Mouse (Mus musculus): ENCODE results near the gene Ralgps1.

Ralgps1 gene

DNA sequence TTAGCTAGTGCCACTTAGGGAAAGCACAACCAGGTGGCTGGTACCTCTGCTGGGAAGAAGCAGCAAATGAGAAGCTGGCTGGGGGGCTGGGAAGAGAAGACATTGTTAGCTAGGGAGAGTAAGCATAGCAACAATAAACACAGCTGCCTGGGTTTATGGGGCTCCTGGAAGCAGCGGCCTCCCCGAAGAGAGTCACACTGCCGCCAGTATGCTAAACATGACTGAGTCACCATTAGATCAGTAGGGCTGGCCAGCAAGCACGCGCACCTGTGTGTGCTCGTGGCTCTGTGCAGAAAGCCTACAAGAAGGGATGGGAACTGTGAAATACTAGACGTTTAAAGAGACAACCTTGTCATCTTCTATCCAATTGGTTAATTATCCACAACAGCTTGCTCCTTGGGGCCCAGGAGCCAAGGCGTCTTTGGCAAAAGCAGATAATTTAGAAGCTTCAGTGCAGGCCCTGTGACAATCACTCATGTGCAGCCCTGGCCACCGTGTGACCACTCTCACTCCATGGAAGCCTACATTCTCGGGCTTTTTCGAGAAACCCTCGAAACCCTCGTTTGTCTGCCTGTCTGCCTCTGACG, 165.3 kb downstream of the Ralgps1 start:
- DNase-seq, result peak; percentile 48

DNA sequence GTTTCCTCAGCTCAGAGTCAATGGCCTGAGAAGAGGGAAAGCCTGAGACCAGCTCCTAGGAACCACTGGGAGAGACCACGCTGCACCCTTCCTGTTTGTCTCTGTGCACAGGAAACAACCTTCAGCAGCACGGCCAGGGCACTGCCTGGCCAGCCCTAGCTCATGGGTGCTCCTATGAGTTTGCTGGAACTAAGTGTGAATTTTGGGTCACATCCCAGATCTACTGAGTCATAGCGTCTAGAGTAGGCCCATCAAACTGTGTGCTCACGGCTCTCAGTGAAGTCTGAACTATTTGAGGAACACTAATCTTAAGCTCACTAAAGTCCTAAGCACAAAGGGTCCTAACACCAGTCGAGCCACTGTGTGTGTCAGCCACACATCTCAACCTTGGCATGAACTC, 166.3 kb downstream of the Ralgps1 start:
- no peak for DNase-seq

DNA sequence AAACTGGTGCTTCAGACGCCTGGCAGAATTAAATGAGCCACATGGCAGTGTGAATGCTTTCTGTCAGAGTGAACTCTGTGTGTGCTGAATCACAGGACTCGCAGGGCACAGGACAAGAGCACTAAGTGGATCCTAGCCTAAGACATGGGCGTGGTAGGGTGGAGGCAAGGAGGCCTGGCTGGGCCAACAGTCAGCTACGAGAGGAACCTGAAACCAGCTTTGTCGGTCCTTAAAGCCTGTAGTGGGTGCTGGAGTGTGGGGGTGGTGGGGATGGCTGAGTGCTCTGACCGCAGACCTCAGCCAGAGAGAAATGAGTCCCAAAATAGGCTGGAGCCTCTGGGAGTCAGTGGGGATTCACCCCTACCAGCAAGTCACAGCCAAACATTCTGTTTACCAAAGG, 168.0 kb downstream of the Ralgps1 start:
- DNase-seq, result no peak

DNA sequence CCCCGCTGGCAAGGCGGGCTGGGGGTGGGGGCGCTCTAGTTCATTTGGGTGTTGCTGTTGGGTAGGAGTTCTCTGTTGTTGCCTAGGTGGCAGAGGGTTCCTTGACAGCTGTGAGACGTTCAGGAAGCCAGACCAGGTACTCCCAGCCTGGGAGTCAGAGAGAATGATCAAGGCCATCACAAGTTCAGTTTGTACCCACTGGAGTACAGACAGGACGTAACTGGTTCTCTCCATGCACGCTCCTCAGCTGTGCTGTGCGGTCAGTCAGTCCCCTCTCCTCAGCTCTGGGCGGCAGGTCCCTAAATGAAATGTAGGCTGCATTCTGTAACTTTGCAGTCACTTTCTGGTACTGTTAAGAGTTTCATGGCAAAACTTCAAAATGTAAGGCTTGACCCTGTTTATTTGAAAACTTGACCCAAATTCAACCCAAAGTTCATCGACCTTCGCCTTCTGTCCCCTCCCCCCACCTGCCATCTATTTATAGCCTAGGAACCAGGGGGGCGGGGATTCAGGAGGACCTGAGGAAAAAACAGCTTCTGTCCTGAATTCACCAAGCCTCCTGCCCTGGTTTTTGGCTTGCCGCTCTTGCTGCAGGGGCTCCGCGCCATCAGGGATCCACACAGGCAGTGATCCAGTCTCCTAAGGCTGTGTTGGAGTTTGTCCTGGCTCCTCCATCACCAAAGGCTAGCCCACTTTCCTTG, 170.8 kb downstream of the Ralgps1 start:
- no peak for DNase-seq

DNA sequence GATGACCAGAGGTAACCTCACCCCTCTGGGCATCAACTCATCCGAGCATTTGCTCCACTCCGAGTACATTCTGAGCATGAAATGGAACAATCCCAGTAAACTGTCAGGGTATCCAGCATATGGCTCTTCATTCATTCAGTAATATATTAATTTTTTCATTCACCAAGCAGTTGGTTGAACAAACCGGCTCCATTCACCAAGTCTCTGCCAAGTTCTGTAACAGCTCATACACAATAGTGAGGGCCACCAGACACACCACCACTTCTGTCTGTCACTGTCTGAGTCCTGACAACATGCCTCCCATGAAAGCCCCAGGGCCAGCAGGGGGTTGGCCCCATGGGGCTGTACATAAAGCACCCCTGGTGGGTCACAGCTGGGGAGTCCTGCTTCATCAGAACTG, 181.3 kb downstream of the Ralgps1 start:
- DNase-seq, result no peak

DNA sequence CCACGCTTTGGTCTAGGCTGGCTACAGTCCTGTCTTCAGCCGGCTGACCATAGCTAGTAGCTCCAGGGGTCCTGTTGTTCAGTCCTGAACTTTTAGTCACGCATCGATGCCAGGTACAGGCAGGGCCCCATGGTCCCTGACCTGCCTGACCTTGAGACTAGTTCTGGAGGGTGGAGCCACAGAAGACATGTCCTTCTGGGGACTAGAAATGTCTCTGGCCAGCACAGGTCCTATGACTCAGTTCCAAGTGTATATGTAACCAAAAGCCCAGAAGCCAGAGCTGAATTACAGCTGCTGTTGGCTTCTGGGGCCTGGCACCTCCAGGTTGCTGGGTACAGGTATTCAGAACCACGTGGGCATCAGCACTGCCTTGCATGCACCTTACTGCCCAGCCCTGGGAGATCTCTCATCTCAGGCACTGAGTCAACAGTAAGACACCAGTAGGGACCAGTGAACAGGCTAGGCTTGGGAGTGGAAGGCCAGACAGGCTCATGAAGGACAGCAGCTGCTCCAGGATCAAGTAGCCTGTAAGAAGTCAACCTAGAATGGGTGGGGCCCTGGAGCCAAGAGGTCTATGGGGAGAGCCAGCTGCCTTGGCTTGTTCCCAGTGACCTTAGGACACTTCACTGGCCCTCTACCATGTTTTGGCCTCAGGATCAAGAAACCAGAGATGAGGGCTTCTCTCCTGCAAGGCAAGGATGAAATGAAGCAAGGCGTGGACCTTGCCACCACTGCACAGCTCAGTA, 182.2 kb downstream of the Ralgps1 start:
- no peak for DNase-seq

DNA sequence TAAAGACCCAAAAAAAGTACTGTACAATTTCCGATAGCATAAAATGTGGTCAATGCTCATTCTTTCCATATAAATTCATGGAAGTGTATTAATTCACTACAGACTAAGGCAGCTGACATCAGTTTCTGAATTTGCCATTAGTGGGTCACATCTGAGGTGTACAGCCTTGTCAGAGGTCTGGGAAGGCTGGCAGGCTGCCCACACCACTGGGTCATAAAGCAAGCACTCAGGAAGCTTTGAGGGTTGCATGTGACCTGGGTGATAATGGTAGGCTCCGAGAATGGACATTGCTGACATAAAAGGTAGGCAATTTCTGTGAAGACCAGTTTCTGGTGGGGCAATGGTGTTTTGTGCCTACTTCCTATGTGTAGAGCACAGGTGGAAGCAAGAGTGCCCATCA, 183.4 kb downstream of the Ralgps1 start:
- DNase-seq, result no peak

DNA sequence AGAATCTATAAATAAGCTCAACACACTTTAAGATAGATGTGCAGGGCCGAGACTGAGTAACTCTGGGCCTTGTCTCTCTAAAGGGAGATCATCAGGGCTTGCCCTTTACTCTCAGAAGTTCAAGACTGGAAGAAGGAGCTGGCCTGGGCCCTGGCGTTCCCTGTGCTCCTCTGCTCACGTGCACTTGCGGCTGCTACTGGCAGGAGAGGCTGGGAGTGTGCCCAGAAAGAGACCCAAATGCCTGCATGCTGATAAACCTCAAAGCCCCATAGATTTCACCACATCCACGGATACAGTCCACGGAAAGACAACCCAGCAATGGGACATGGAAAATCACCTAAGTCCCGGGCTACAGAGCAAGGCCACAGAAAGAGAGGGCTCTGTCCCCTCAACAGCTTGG, 184.8 kb downstream of the Ralgps1 start:
- DNase-seq, result no peak

DNA sequence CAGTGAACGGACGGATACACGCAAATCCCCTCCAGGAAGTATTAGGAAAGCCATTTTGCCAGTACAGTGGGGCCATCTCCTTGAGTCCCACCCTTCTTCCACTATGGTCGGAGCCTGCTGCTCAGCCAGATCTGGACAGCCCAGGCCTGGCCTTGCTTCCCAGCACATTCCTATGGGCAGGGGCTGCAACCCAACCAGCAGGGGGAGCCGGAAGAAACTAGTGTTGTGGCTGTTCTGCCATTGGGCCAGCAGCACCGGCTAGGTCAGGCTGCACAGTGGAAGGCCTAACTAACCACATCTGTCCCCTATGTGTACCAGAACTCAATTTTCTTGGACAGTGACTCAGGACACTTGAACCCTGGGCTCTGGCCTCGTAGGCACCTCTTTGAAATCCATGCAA, 186.0 kb downstream of the Ralgps1 start:
- no peak for DNase-seq

DNA sequence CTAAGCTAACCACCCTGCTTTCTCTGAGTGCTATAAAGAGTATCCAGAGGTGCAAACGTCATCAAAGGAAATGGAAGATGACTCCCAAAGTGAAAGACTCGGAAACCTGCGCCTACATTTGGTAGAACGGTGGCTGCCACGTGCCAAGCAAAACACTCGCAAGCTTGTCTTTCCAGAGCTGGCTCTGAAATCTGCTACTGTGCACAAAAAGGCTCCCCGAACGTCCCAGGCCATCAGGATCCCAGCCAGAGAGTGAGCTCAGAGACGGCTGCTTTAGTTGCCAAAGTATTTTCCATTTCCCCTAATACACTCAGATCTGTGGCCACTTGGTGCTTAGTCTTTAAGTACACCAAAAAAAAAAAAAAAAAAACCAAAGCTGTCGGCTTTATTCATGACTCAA, 186.6 kb downstream of the Ralgps1 start:
- DNase-seq, result peak; percentile 35

DNA sequence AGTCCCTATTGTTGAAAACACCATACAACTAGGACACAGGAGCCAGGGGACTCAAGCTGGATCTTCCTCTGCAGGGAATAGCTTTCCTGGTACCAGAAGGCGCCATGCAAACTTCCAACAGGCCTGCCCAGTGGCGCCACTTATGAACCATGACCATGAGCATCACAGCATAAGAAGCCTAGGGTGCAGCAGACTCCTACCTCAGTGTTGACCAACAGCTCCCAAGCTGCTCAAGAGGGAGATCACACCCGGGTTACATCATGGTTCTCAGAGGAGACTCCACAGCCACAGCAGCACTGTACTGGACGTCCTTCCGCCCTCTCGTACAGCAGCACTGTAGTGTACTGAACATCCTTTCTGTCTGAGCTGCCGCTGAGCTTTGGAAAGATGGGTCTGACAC, 188.0 kb downstream of the Ralgps1 start:
- DNase-seq, result no peak

DNA sequence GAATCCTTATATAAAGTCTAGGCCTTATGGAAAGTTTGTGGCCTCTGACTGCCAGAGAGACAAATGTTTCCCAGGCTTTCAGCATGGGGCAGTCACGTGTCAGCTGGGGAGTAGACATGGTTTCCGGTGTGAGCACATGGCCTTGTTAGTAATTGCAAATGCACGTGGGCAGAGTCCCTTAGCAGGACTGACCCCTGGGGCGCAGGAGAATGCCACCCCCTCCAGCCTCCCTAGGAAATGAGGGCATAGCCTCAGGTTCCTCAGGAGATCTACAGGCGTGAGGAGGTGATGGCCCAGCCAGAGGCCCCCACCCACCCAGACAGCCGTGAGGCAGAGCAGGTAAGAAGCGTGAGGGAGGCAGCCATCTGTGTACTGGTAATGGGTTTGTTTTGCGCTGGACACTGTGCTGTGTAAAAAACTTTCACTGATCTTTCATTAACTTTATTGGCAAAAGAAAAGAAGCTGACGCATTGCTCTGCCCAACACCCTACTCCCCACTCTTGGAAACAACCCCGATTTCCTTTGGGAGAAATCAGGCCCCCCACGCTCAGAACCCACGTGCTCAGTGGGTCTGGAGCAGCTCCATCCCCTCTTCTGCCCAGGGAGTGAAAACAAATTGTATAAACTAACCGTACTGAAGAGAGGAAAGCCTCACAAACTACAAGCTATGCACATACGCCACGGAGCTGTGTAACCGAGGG, 191.2 kb downstream of the Ralgps1 start:
- peak; percentile 54 for DNase-seq

DNA sequence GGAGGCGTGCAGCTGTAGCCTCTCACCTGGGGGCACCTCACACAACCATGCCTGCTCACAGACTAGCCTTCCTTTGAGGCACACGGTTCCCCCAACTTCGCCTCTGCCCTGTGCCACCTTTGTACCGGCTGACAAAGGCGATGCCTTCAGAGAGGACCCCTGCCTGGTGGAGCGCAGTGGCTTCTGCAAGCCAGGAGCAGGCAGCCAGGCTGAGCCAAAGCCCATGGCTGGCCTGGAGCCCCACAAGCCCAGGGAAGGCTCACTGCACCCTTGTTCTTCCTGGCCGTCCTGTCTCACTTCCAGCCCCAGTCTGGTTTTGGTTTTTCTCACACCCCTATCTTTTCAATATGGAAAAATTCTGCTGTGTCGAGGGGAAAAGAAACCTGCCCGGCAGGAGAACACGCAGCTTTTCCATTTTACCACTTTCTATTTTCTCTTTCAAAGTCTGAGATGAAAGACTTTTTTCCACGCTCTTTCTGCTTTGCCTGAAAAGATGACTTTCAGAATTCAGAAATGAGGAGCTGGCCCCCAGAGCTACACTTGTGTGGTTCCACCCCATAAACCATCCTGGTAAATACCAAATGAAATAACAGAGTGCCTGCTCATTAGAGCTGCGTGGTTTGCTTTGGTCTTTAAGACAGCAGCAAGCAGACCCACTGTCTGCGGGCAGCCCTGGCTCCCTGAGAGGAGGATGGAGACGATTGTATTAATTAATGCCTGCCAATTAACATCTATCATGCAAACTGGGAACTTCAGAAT, 191.9 kb downstream of the Ralgps1 start:
- no peak for DNase-seq

DNA sequence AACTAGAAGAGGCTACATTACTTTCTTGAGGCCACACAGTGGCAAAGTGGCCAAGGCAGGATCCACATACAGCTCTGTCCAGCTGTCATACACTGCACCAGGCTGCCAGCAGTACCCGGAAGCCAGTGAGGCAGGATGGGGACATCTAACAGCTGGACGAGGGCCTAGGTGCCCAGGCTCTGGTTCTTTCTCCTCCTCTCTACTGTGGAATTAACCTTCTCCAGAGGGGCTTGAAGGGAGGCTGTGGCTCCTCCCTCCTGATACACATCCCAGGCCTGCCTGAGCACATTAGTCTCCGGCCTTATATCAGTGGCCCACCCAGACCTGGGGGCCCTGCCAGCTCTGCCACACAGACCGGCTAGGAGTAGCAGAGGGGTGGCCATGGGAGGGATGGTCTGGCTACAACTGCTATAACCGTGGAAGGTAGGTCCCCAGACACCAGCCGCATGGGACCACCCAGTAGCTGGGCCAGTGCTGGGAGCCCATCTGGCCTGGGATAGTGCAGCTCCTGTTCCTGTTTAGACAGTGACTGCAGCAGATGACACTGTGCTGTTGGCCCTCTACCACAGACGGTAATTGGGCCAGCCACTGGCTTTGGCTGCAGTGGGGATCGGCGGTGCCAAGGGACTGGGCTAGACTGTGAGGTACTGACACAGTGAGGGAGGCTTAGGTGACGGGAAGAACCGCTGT, 192.9 kb downstream of the Ralgps1 start:
- DNase-seq, result no peak

DNA sequence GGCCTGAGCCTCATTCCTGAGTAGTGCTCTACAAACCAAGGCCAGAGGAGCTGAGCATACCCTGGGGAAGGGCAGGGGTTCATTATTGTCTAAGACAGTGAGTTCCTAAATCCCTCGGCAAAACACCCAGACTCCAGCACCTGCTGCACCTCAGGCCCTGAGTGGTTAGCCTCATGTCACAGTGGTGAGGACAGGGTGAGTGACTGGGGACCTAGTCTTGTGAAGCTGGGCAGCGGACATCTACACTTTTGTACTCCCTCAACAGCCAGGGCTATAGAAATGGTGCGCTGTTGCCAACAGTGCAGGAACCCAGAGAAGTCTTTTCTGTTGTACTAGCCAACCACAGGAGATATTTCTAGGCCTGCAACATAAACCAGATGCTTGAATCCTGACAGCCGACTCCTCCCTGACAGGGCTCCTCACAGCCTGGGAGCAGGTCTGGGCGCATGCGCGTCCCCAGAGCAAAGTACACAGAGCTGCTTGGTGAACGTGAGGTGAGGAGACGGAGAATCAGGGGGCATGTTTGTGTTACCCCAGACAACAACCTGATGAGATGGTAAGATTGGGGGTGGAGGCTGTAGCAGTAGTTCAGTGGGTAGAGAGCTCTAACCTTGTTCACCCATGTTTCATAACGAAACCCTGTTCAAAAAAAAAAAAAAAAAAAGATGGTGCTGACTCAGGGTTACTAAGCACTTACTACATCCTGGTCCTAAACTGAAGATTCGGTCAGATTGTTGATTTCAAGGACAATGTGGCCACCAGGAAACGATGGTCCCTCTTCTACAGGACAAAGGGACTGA, 193.6 kb downstream of the Ralgps1 start:
- DNase-seq, result peak; percentile 47

DNA sequence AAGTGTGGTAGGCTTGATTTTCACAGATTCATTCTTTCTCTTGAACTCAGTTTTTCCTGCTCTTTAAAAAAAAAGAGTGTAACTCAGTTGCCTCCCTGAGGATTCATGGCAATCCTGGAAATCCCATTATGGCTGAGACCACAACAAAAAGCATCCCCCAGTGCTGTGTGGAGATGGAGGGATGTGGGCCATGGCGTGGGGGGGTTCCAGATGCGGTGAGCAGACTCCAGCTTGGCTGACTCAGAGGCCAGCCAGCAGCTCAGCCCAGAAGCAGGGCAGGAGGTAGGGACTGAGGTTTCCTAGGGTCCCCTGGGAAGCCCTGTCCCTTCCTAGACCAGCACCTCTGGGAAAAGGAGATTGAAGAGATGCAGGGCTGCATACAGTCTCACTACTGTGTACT, 194.4 kb downstream of the Ralgps1 start:
- DNase-seq, result no peak

DNA sequence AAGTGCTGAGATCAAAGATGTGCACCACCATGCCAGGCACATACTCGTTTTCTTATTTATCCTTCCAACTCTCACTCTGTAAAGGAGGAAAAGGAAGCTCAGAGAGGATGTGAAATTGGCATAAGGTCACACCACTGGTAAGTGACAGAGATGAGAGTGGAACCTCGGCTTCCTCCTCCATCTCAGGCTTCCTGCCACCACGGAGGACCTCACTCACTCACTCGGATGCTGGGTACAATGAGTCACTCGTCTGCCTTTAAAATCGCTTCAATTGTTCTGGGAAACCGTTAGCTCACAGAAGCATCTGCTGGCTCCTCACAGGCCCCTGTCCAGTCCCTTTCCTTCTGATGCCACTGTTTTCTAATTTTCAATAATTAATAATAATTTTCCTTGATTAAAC, 194.8 kb downstream of the Ralgps1 start:
- DNase-seq, result peak; percentile 44

DNA sequence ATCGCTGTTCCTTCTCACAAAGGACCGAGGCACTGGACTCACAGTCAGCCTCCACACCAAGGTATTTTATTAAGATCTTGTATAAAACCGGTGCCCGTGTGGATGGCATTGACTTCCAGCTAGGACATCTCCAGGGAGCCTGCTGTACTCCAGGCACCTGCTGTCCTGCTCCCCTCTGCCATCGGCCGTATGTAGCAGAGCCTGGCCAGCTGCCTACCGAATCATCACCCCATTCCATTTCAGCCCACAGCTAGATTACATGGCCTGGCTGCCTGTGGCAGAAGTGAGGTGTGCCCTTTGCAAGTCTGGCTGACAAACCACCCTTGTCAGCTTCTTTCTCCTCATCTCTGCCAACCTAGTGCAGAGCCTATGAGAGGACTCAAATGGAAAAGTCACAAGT, 197.6 kb downstream of the Ralgps1 start:
- DNase-seq, result no peak

DNA sequence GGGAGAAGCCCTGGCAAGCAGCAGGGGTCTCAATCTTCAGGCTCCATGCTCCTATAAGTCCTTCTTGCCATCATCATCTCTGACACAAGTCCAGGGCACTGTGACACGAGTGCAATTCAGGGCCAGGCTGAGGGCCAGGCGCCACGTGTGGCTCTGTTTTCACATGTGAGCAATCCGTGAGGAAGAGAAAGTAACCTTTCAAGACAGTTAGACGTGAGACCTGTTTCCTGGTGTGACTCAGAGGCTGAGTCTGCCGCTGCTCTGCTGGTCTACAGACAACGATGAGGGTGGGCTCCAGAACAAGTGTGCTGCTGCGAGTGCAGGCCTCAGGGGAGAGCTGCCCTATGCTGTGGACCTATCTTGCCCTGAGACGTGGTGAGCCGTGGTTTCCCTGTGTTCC, 198.2 kb downstream of the Ralgps1 start:
- DNase-seq, result no peak

DNA sequence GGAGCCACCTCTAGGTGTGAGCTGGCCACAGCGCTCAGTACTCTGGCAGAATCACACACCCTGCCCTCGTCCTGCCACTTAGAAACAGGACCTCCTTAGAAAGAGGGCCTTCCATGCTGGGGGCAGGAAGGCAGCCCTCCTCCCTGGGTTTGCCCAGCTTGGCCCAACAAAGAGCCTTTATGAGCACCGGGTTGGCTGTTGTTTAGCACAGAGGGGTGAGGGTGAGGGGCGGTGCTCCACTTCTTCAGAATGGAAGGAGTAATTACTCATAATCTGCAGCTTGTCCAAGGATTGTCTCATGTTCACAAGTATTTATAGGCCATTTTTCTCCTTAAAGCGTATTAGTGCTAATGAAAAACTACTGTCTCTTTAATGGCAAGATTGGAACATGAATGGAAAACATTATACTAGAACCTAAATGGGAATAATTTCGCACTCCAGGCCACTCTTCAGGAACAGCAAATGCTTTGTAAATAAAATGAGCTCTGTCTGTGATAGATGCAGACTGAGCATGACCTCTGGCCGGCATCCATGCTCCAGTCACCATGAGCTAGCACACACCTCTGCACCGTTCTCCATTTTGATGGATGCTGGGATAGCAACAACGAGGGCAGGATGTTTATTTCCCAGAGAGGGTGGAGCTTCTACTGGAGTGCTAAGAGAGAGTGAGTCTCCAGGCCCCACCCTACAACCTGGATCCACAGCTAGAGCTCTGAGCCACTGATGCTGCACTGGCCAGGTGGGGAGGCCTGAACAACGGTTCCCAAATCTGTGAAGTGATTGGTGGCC, 200.3 kb downstream of the Ralgps1 start:
- DNase-seq, result no peak

DNA sequence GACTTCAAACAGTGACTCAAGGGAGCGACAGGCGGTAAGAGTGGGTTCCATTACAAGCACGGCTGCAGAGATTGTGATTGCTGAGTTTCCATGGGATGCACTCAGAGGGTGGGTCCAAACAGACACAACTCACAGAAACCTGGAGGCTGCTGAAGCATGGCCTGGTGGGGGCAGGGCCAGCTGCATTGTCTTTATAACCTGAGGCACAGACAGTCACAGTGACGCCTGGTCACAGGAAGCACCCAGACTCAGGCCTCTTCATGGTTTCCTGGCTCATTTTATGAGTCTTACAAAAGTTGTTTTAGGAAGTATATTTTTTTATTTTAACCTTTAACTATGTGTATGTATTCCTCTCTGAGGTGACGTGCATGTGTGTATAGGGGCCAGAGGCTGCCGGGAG, 201.8 kb downstream of the Ralgps1 start:
- no peak for DNase-seq

Measured in right cerebral cortex, adult 18-20 months (tissue).